ENCODE assay signal across 12 mouse cellular contexts in the genomic region with DNA sequence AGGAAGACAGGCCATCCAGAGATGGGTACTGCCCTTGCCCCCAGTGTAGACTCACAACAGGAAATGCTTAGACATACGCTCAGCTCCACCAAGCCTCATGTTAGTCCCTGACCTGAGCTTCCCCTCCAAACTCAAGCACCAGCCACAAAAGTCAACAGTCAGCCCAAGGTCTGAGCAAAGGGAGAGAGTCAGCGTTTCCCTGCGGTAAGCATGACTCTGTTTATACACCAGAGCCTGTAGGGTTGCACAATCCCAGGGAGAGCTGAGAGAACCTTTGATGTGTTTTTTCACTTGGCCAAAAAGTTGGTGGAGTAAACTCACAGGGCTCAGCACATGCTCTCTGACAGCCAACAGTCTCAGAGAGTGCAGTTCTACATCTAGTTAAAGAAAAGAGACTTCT.
DNase-seq lines count a peak whose midpoint lies in the region; ATAC-seq and TF ChIP-seq lines count a peak whose summit lies in the region.
"Had no signal": no experiment of that assay in that cellular context is flagged by ENCODE, and none has a peak within 500 bp of the region (broad histone marks: within the 10 kb centered on the region; RNA-seq: fewer than 3 reads in every experiment).

No protein-coding gene starts in this region.

- no peak overlapping the region for H3K9ac ChIP-seq in kidney, embryonic 15.5 days
- no peak overlapping the region for H3K9ac ChIP-seq in liver, embryonic 15.5 days
- H3K9ac ChIP-seq: embryonic facial prominence, embryonic 12.5 days; neural tube, embryonic 12.5 days had no signal

- no peaks in the 10 kb centered on the region for H3K79me2 ChIP-seq in myocyte (ENCODE audit: control insufficient read depth, insufficient read depth)

- H3K4me3 ChIP-seq in kidney, embryonic 15.5 days (replicated peaks), result no peak overlapping the region
- H3K4me3 ChIP-seq in liver, embryonic 15.5 days (replicated peaks), result no peak overlapping the region
- no peak overlapping the region for H3K4me3 ChIP-seq in myocyte
- no peak overlapping the region for H3K4me3 ChIP-seq in kidney, adult 2 months (ENCODE audit: insufficient read depth, low read depth, low read length)
- H3K4me3 ChIP-seq: embryonic facial prominence, embryonic 12.5 days; heart, adult 2 months; neural tube, embryonic 12.5 days had no signal

- no peak overlapping the region for H3K4me2 ChIP-seq in kidney, embryonic 15.5 days
- H3K4me2 ChIP-seq in liver, embryonic 15.5 days, result no peak overlapping the region
- no peak overlapping the region for H3K4me2 ChIP-seq in myocyte (ENCODE audit: low read depth)
- H3K4me2 ChIP-seq: embryonic facial prominence, embryonic 12.5 days; neural tube, embryonic 12.5 days had no signal

- TF ChIP-seq POLR2A in myocyte (IDR thresholded peaks at IDR 0.05; ENCODE audit: insufficient read length, low read depth), result no peak
- TF ChIP-seq POLR2A in kidney, adult 2 months (IDR thresholded peaks at IDR 0.05; ENCODE audit: low read depth, low read length), result no peak

- H3K4me1 ChIP-seq in kidney, embryonic 15.5 days, result peaks cover 40% of the 10 kb centered on the region
- H3K4me1 ChIP-seq in liver, embryonic 15.5 days (replicated peaks), result peaks cover 53% of the 10 kb centered on the region
- no peaks in the 10 kb centered on the region for H3K4me1 ChIP-seq in kidney, adult 2 months (ENCODE audit: control insufficient read depth, insufficient read depth, low read length)
- H3K4me1 ChIP-seq: neural tube, embryonic 12.5 days had no signal

- DNase-seq in kidney, postnatal 36 days, result no peak
- peak; percentile 69 for DNase-seq in adrenal gland, postnatal 14 days
- no peak for DNase-seq in natural killer cell, adult 2 months (ENCODE audit: low spot score in 2 of 2)
- no peak for DNase-seq in kidney, adult 2 months
- no peak for DNase-seq in spleen, postnatal 10 days (ENCODE audit: low spot score in 2 of 2)
- DNase-seq: kidney, adult 8-10 months had no signal

- H3K36me3 ChIP-seq in kidney, embryonic 15.5 days, result no peaks in the 10 kb centered on the region; the same call in 1 of the 2 replicates
- no peaks in the 10 kb centered on the region for H3K36me3 ChIP-seq in liver, embryonic 15.5 days (replicated peaks)
- no peaks in the 10 kb centered on the region for H3K36me3 ChIP-seq in myocyte (ENCODE audit: control insufficient read depth, insufficient read depth)
- H3K36me3 ChIP-seq in kidney, adult 2 months (ENCODE audit: control insufficient read depth, insufficient read depth, low read length), result no peaks in the 10 kb centered on the region
- H3K36me3 ChIP-seq: neural tube, embryonic 12.5 days had no signal

- no peak for TF ChIP-seq CTCF in kidney, adult 2 months (conservative IDR thresholded peaks at IDR 0.05; ENCODE audit: insufficient read depth, insufficient read length, low read depth, low read length)

- ATAC-seq in kidney, embryonic 15.5 days (replicated peaks; ENCODE audit: low FRiP score), result no peak
- ATAC-seq in liver, embryonic 15.5 days (ENCODE audit: insufficient read depth), result peak; percentile 68

- no peaks in the 10 kb centered on the region for H3K9me3 ChIP-seq in kidney, embryonic 15.5 days (replicated peaks)
- H3K9me3 ChIP-seq in liver, embryonic 15.5 days (replicated peaks), result no peaks in the 10 kb centered on the region
- H3K9me3 ChIP-seq: embryonic facial prominence, embryonic 12.5 days; neural tube, embryonic 12.5 days had no signal

- H3K27me3 ChIP-seq in kidney, embryonic 15.5 days, result no peaks in the 10 kb centered on the region
- no peaks in the 10 kb centered on the region; the same call in 1 of the 2 replicates for H3K27me3 ChIP-seq in liver, embryonic 15.5 days
- no peaks in the 10 kb centered on the region for H3K27me3 ChIP-seq in myocyte (ENCODE audit: control insufficient read depth, insufficient read depth, insufficient read length)
- H3K27me3 ChIP-seq in kidney, adult 2 months (replicated peaks; ENCODE audit: control insufficient read depth, insufficient read depth, low read length), result no peaks in the 10 kb centered on the region
- H3K27me3 ChIP-seq: embryonic facial prominence, embryonic 12.5 days; neural tube, embryonic 12.5 days had no signal

- WGBS in kidney, embryonic 15.5 days, result 54% methylated on average over 3 of the region's 3 CpGs
- 37% methylated on average over 3 of the region's 3 CpGs for WGBS in liver, embryonic 15.5 days (ENCODE audit: insufficient replicate concordance)
- WGBS in kidney, adult 2 months, result 49% methylated on average over 3 of the region's 3 CpGs

- peak overlapping the region; percentile 2; the same call in 1 of the 2 replicates for H3K27ac ChIP-seq in kidney, embryonic 15.5 days
- H3K27ac ChIP-seq in liver, embryonic 15.5 days (replicated peaks), result peak overlapping the region; percentile 57
- no peak overlapping the region for H3K27ac ChIP-seq in kidney, adult 2 months (ENCODE audit: insufficient read depth, low read depth, low read length)
- H3K27ac ChIP-seq: embryonic facial prominence, embryonic 12.5 days; heart, adult 2 months; neural tube, embryonic 12.5 days had no signal

- no peak overlapping the region for H3ac ChIP-seq in myocyte (ENCODE audit: control insufficient read depth, insufficient read length)

TF ChIP-seq in myocyte, 11 proteins besides CTCF, POLR2A, EP300 and RAD21:
- TF ChIP-seq E2F4 (IDR thresholded peaks at IDR 0.05; ENCODE audit: insufficient read depth), result no peak
- TF ChIP-seq CEBPB (IDR thresholded peaks at IDR 0.05; ENCODE audit: insufficient read depth, poor library complexity, severe bottlenecking), result peak; percentile 98
